Mouse (Mus musculus) forebrain, postnatal 0 days (tissue): ENCODE results near the gene Gm17416. TPM values are rescaled to one million over a fixed set of nuclear protein-coding genes. Genes with fewer than 3 reads are reported as not detected.

Experiments
- ATAC-seq: fragments of 200-750 bp; cut with Nextera tagmentation; 2 replicates; pipeline ENCODE4 v1.8.0; 2017; ENCODE audit warnings: mild to moderate bottlenecking, moderate library complexity
- DNase-seq: peaks from one replicate; pipeline ENCODE4 v3.0.0-alpha.2; 2015
- H3K27ac ChIP-seq: fragments of 300-500 bp; sonication (generic); 2 replicates; pipeline ENCODE4 v1.5.1; 2014; ENCODE audit warnings: low read depth, mild to moderate bottlenecking, antibody characterized with exemption, low read length, moderate library complexity, mixed read lengths
- H3K27me3 ChIP-seq: fragments of 300-500 bp; sonication (generic); 2 replicates; pipeline ENCODE4 v1.6.1; 2014; ENCODE audit warnings: mild to moderate bottlenecking, low read length, mixed read lengths; ENCODE audit not compliant: insufficient read depth
- H3K36me3 ChIP-seq: fragments of 300-500 bp; sonication (generic); 2 replicates; pipeline ENCODE4 v1.6.1; 2014; ENCODE audit warnings: mild to moderate bottlenecking, moderate library complexity; ENCODE audit not compliant: insufficient read depth
- H3K4me1 ChIP-seq: fragments of 300-500 bp; sonication (generic); 2 replicates; pipeline ENCODE4 v1.6.1; 2014; ENCODE audit warnings: antibody characterized with exemption; ENCODE audit not compliant: insufficient read depth
- H3K4me2 ChIP-seq: fragments of 300-500 bp; sonication (generic); 2 replicates; pipeline ENCODE4 v1.6.1; 2014; ENCODE audit warnings: low read depth, mild to moderate bottlenecking, moderate library complexity
- H3K4me3 ChIP-seq: fragments of 300-500 bp; sonication (generic); 2 replicates; pipeline ENCODE4 v1.5.1; 2014; ENCODE audit warnings: low read depth, low read length, mixed read lengths
- H3K9ac ChIP-seq: fragments of 300-500 bp; sonication (generic); 2 replicates; pipeline ENCODE4 v1.6.1; 2014; ENCODE audit warnings: mild to moderate bottlenecking
- H3K9me3 ChIP-seq: fragments of 300-500 bp; sonication (generic); 2 replicates; pipeline ENCODE4 v1.6.1; 2016; ENCODE audit warnings: low read length
- CTCF ChIP-seq: sonication (generic); IDR thresholded peaks from 2 replicates; pipeline ENCODE4 v1.5.1; 2016; ENCODE audit warnings: antibody characterized with exemption, control low read depth, low read depth
- WGBS: fragments of 180-500 bp; shearing (Covaris S2); extraction: QIAGEN DNeasy Blood & Tissue Kit; methylation state at CpG from one replicate; pipeline ENCODE4 v1.1.7; 2014; 5-methylcytosine and 5-hydroxymethylcytosine counted together
- polyA plus RNA-seq: library from polyadenylated mRNA; unstranded; fragments of >200 nt; fragmentation: Nextera tagmentation; extraction: Ambion mirVana; gene quantifications from 2 replicates; pipeline ENCODE4 v1.2.1, GENCODE M21; 2015
- total RNA-seq: library from RNA; depleted of rRNA; stranded (reverse); fragments of >200 nt; gene quantifications from 2 replicates; pipeline ENCODE4 v1.2.3, GENCODE M21; 2014

The Gm17416 gene
- total and polyA plus RNA-seq, 2 experiments from 2014 or later: not detected

- peak overlapping the region; percentile 44 for H3K4me2 ChIP-seq
- no peaks in the 10 kb centered on the region for H3K4me1 ChIP-seq
- WGBS: 12% methylated on average over 16 of the region's 16 CpGs
- H3K9me3 ChIP-seq: no peaks in the 10 kb centered on the region
- no peak overlapping the region for H3K9ac ChIP-seq
- no peaks in the 10 kb centered on the region for H3K36me3 ChIP-seq
- ATAC-seq: peak; percentile 56
- H3K27me3 ChIP-seq: no peaks in the 10 kb centered on the region
- H3K4me3 ChIP-seq: no peak overlapping the region
- DNase-seq: peak; percentile 81
- TF ChIP-seq CTCF: peak; percentile 79
- no peak overlapping the region for H3K27ac ChIP-seq
These were observed 15.2 kb upstream of the Gm17416 start for GRCm38 (mm10) chr2:152553774-152554423.

- H3K4me1 ChIP-seq: no peaks in the 10 kb centered on the region
- H3K4me3 ChIP-seq: no peak overlapping the region
- no peaks in the 10 kb centered on the region for H3K36me3 ChIP-seq
- H3K9me3 ChIP-seq: no peaks in the 10 kb centered on the region
- 90% methylated on average over 7 of the region's 7 CpGs for WGBS
- H3K27me3 ChIP-seq: no peaks in the 10 kb centered on the region
- TF ChIP-seq CTCF: no peak
- H3K9ac ChIP-seq: no peak overlapping the region
- no peak for DNase-seq
- no peak overlapping the region for H3K27ac ChIP-seq
- ATAC-seq: no peak
- no peak overlapping the region for H3K4me2 ChIP-seq
These were observed 12.5 kb upstream of the Gm17416 start for GRCm38 (mm10) chr2:152556655-152557054.

GRCm38 (mm10) chr2:152569881-152570280, 743 bp downstream of the Gm17416 start:
- no peak overlapping the region for H3K4me3 ChIP-seq
- DNase-seq (no peak), ATAC-seq (no peak)
- WGBS: 77% methylated on average over 4 of the region's 4 CpGs
- TF ChIP-seq CTCF: no peak
- no peak overlapping the region for H3K27ac ChIP-seq
- H3K4me2 ChIP-seq: no peak overlapping the region
- no peaks in the 10 kb centered on the region for H3K27me3 ChIP-seq
- no peak overlapping the region for H3K9ac ChIP-seq
- H3K36me3 ChIP-seq: no peaks in the 10 kb centered on the region
- H3K4me1 ChIP-seq: no peaks in the 10 kb centered on the region
- no peaks in the 10 kb centered on the region for H3K9me3 ChIP-seq

- no peak overlapping the region for H3K4me3 ChIP-seq
- no peaks in the 10 kb centered on the region for H3K9me3 ChIP-seq
- DNase-seq: no peak
- TF ChIP-seq CTCF: no peak
- no peak overlapping the region for H3K27ac ChIP-seq
- H3K9ac ChIP-seq: no peak overlapping the region
- H3K36me3 ChIP-seq: no peaks in the 10 kb centered on the region
- 81% methylated on average over 6 of the region's 6 CpGs for WGBS
- no peaks in the 10 kb centered on the region for H3K27me3 ChIP-seq
- H3K4me2 ChIP-seq: no peak overlapping the region
- no peak for ATAC-seq
- no peaks in the 10 kb centered on the region for H3K4me1 ChIP-seq
These were observed 1.2 kb downstream of the Gm17416 start for GRCm38 (mm10) chr2:152570313-152570712.

GRCm38 (mm10) chr2:152572114-152572794, 3.1 kb downstream of the Gm17416 start, which contains the start of gene Defb21:
TSS of gene Defb21 (plus strand) at chr2:152572744.
- DNase-seq (no peak), ATAC-seq (no peak)
- H3K27me3 ChIP-seq: no peaks in the 10 kb centered on the region
- H3K9me3 ChIP-seq: no peaks in the 10 kb centered on the region
- no peak within 1 kb of the TSS for H3K27ac ChIP-seq
- no peaks in the 10 kb centered on the region for H3K4me1 ChIP-seq
- no peaks in the 10 kb centered on the region for H3K36me3 ChIP-seq
- H3K9ac ChIP-seq: no peak within 1 kb of the TSS
- H3K4me3 ChIP-seq: no peak within 1 kb of the TSS
- H3K4me2 ChIP-seq: no peak within 1 kb of the TSS
- TF ChIP-seq CTCF: no peak
- WGBS: 62% methylated on average over 11 of the region's 11 CpGs

- DNase-seq (no peak), ATAC-seq (no peak)
- H3K4me2 ChIP-seq: no peak overlapping the region
- H3K27ac ChIP-seq: no peak overlapping the region
- 88% methylated on average over 8 of the region's 8 CpGs for WGBS
- no peaks in the 10 kb centered on the region for H3K27me3 ChIP-seq
- H3K9ac ChIP-seq: no peak overlapping the region
- H3K36me3 ChIP-seq: no peaks in the 10 kb centered on the region
- H3K9me3 ChIP-seq: no peaks in the 10 kb centered on the region
- H3K4me1 ChIP-seq: no peaks in the 10 kb centered on the region
- H3K4me3 ChIP-seq: no peak overlapping the region
- no peak for TF ChIP-seq CTCF
These were observed 4.3 kb downstream of the Gm17416 start for GRCm38 (mm10) chr2:152573484-152573883.

- H3K36me3 ChIP-seq: no peaks in the 10 kb centered on the region
- H3K27ac ChIP-seq: no peak within 1 kb of the TSS
- H3K9me3 ChIP-seq: no peaks in the 10 kb centered on the region
- H3K4me2 ChIP-seq: no peak within 1 kb of the TSS
- DNase-seq (no peak), ATAC-seq (no peak)
- TF ChIP-seq CTCF: no peak
- WGBS: 75% methylated on average over 7 of the region's 7 CpGs
- no peak within 1 kb of the TSS for H3K9ac ChIP-seq
- no peaks in the 10 kb centered on the region for H3K27me3 ChIP-seq
- H3K4me3 ChIP-seq: no peak within 1 kb of the TSS
- no peaks in the 10 kb centered on the region for H3K4me1 ChIP-seq
These were observed 11.0 kb downstream of the Gm17416 start, which contains the start of gene Defb19 for GRCm38 (mm10) chr2:152580107-152580506. TSS of gene Defb19 (minus strand) at chr2:152580312.
